Mouse (Mus musculus) megakaryocyte-erythroid progenitor cell, adult 5-6 weeks (primary cell): ENCODE measurements around the gene Map2k7. TPM values are rescaled to one million over a fixed set of nuclear protein-coding genes. Genes with fewer than 3 reads are reported as not detected.

ENCODE experiments used
- ATAC-seq: replicated peaks from 2 replicates; pipeline ENCODE4 v1.8.0; 2016; ENCODE audit warnings: mild to moderate bottlenecking, inconsistent platforms; ENCODE audit not compliant: severe bottlenecking, poor library complexity, low FRiP score, low TSS enrichment
- total RNA-seq, 2 experiments: library from RNA; stranded (forward) in 1 of 2; stranded (reverse) in 1 of 2; fragments of 200-1000, 215-1000 nt in 1 of 2; fragments of >200 nt in 1 of 2; fragmentation: Nextera tagmentation in 1 of 2; gene quantifications; 2 replicates each; pipeline ENCODE4 v1.2.3; 2014 to 2017

Map2k7 gene
- total RNA-seq, 2 experiments from 2014 or later, result 36.7 to 54.5 TPM

- ATAC-seq, result no peak
Observed at GRCm38 (mm10) chr8:4256911-4257310, 18.4 kb downstream of the Map2k7 start.

GRCm38 (mm10) chr8:4257350-4257749, 18.8 kb downstream of the Map2k7 start:
- no peak for ATAC-seq

GRCm38 (mm10) chr8:4258233-4258632, 19.7 kb downstream of the Map2k7 start:
- peak; percentile 72 for ATAC-seq

- ATAC-seq, result peak; percentile 20; the same call in 1 of the 2 replicates
Observed at GRCm38 (mm10) chr8:4258678-4259077, 20.1 kb downstream of the Map2k7 start.

- peak; percentile 94 for ATAC-seq
Observed at GRCm38 (mm10) chr8:4259125-4259804, 20.7 kb downstream of the Map2k7 start, which contains the start of gene Ctxn1. Ctxn1 (minus strand) TSS chr8:4259274.

GRCm38 (mm10) chr8:4259805-4260170, 21.2 kb downstream of the Map2k7 start:
- no peak for ATAC-seq

- no peak for ATAC-seq
Observed at GRCm38 (mm10) chr8:4263105-4263791, 24.7 kb downstream of the Map2k7 start.

GRCm38 (mm10) chr8:4265160-4265914, 26.8 kb downstream of the Map2k7 start:
- no peak for ATAC-seq

GRCm38 (mm10) chr8:4267627-4268026, 29.1 kb downstream of the Map2k7 start:
- ATAC-seq, result peak; percentile 85

GRCm38 (mm10) chr8:4269609-4270008, 31.1 kb downstream of the Map2k7 start:
- ATAC-seq, result no peak

GRCm38 (mm10) chr8:4275275-4276110, 37.0 kb downstream of the Map2k7 start, which contains the start of gene Timm44:
Timm44 (minus strand) TSS chr8:4275913.
- peak; percentile 97 for ATAC-seq

GRCm38 (mm10) chr8:4276111-4276465, 37.5 kb downstream of the Map2k7 start:
- no peak for ATAC-seq

GRCm38 (mm10) chr8:4292738-4293137, 54.2 kb downstream of the Map2k7 start:
- ATAC-seq, result no peak

Other genes with a start within 250 kb of the Map2k7 start
- gene Cd209f, start 132.9 kb upstream of the Map2k7 start, total RNA-seq (2014; fragmentation: Nextera tagmentation), result not detected in 2 replicates
- not detected in 2 replicates for gene Cd209f, start 132.9 kb upstream of the Map2k7 start, total RNA-seq (2017)
- gene Cd209g, start 104.6 kb upstream of the Map2k7 start, total RNA-seq (2014; fragmentation: Nextera tagmentation), result not detected in 2 replicates
- gene Cd209g, start 104.6 kb upstream of the Map2k7 start, total RNA-seq (2017), result not detected in 2 replicates
- 5.0 and 9.1 TPM in 2 replicates for gene Evi5l, start 72.2 kb upstream of the Map2k7 start, total RNA-seq (2014; fragmentation: Nextera tagmentation)
- 7.4 and 9.7 TPM in 2 replicates for gene Evi5l, start 72.2 kb upstream of the Map2k7 start, total RNA-seq (2017)
- 0.30 TPM in 1 of 2 replicates, not detected in the other for gene Prr36, start 21.3 kb upstream of the Map2k7 start, total RNA-seq (2014; fragmentation: Nextera tagmentation)
- gene Prr36, start 21.3 kb upstream of the Map2k7 start, total RNA-seq (2017), result not detected in 2 replicates
- not detected in 2 replicates for gene Lrrc8e, start 11.9 kb upstream of the Map2k7 start, total RNA-seq (2014; fragmentation: Nextera tagmentation)
- not detected in 2 replicates for gene Lrrc8e, start 11.9 kb upstream of the Map2k7 start, total RNA-seq (2017)
- gene Gm49320, start 125 bp downstream of the Map2k7 start, total RNA-seq (2014; fragmentation: Nextera tagmentation), result 0.90 TPM in 1 of 2 replicates, not detected in the other
- 0.75 TPM in 1 of 2 replicates, not detected in the other for gene Gm49320, start 125 bp downstream of the Map2k7 start, total RNA-seq (2017)
- gene Tgfbr3l, start 9.5 kb downstream of the Map2k7 start, total RNA-seq (2014; fragmentation: Nextera tagmentation), result 9.2 and 16.7 TPM in 2 replicates
- gene Tgfbr3l, start 9.5 kb downstream of the Map2k7 start, total RNA-seq (2017), result 0.61 and 4.1 TPM in 2 replicates
- 15.4 and 23.7 TPM in 2 replicates for gene Snapc2, start 14.3 kb downstream of the Map2k7 start, total RNA-seq (2014; fragmentation: Nextera tagmentation)
- 14.0 and 19.6 TPM in 2 replicates for gene Snapc2, start 14.3 kb downstream of the Map2k7 start, total RNA-seq (2017)
- 0.63 TPM in 1 of 2 replicates, not detected in the other for gene Ctxn1, start 20.5 kb downstream of the Map2k7 start, total RNA-seq (2014; fragmentation: Nextera tagmentation)
- gene Ctxn1, start 20.5 kb downstream of the Map2k7 start, total RNA-seq (2017), result not detected in 2 replicates
- gene Timm44, start 37.2 kb downstream of the Map2k7 start, total RNA-seq (2014; fragmentation: Nextera tagmentation), result 72.7 and 139 TPM in 2 replicates
- 155 and 191 TPM in 2 replicates for gene Timm44, start 37.2 kb downstream of the Map2k7 start, total RNA-seq (2017)
- gene Ccl25, start 86.5 kb downstream of the Map2k7 start, total RNA-seq (2014; fragmentation: Nextera tagmentation), result 20.6 and 28.7 TPM in 2 replicates
- gene Ccl25, start 86.5 kb downstream of the Map2k7 start, total RNA-seq (2017), result 16.7 and 17.1 TPM in 2 replicates
- gene Elavl1, start 86.7 kb downstream of the Map2k7 start, total RNA-seq (2014; fragmentation: Nextera tagmentation), result 128 and 161 TPM in 2 replicates
- 87.6 and 121 TPM in 2 replicates for gene Elavl1, start 86.7 kb downstream of the Map2k7 start, total RNA-seq (2017)